Mouse (Mus musculus) NIH3T3 (cell line): ENCODE results near the gene Gm8180.
"Not testable (repeated sequence)": the region's sequence is repeated elsewhere in the genome, so short reads cannot be mapped to it uniquely, and the experiment has no call there.

ENCODE experiments used
- DNase-seq: peaks from one replicate; pipeline ENCODE4 v3.0.0-alpha.2; 2012; ENCODE audit warnings: low read depth

Gm8180 gene

GRCm38 (mm10) chr14:43784645-43785044 lies at the start of gene Gm8180:
Gm8180 (minus strand) TSS chr14:43784745.
- DNase-seq: not testable (repeated sequence)

- DNase-seq: not testable (repeated sequence)
Observed at GRCm38 (mm10) chr14:43830385-43830784, 45.8 kb upstream of the Gm8180 start.

GRCm38 (mm10) chr14:43824176-43824575 lies 39.6 kb upstream of the Gm8180 start:
- DNase-seq: not testable (repeated sequence)

- DNase-seq: not testable (repeated sequence)
Observed at GRCm38 (mm10) chr14:43821869-43822268, 37.3 kb upstream of the Gm8180 start.

GRCm38 (mm10) chr14:43812458-43812857 lies 27.9 kb upstream of the Gm8180 start:
- not testable (repeated sequence) for DNase-seq

- not testable (repeated sequence) for DNase-seq
Observed at GRCm38 (mm10) chr14:43808142-43808541, 23.6 kb upstream of the Gm8180 start.

- DNase-seq: not testable (repeated sequence)
Observed at GRCm38 (mm10) chr14:43804435-43804834, 19.9 kb upstream of the Gm8180 start.

GRCm38 (mm10) chr14:43796905-43797470 lies 12.4 kb upstream of the Gm8180 start:
- DNase-seq: not testable (repeated sequence)

GRCm38 (mm10) chr14:43796069-43796904 lies 11.7 kb upstream of the Gm8180 start:
- DNase-seq: no peak

- DNase-seq: not testable (repeated sequence)
Observed at GRCm38 (mm10) chr14:43793811-43794210, 9.3 kb upstream of the Gm8180 start.

- DNase-seq: not testable (repeated sequence)
Observed at GRCm38 (mm10) chr14:43747566-43747965, 37.0 kb downstream of the Gm8180 start, which contains the start of gene Gm6526. Gm6526 (plus strand) TSS chr14:43747866.
